Mouse (Mus musculus): ENCODE measurements around the gene Trpc2. TPM values are rescaled to one million over a fixed set of nuclear protein-coding genes. Genes with fewer than 3 reads are reported as not detected.

The Trpc2 gene
- 1.0 and 1.4 TPM in 2 replicates for polyA plus RNA-seq (2012)

GRCm38 (mm10) chr7:102082816-102083215 is at the start of gene Trpc2:
TSS of gene Trpc2 (plus strand) at chr7:102083116.

DNA sequence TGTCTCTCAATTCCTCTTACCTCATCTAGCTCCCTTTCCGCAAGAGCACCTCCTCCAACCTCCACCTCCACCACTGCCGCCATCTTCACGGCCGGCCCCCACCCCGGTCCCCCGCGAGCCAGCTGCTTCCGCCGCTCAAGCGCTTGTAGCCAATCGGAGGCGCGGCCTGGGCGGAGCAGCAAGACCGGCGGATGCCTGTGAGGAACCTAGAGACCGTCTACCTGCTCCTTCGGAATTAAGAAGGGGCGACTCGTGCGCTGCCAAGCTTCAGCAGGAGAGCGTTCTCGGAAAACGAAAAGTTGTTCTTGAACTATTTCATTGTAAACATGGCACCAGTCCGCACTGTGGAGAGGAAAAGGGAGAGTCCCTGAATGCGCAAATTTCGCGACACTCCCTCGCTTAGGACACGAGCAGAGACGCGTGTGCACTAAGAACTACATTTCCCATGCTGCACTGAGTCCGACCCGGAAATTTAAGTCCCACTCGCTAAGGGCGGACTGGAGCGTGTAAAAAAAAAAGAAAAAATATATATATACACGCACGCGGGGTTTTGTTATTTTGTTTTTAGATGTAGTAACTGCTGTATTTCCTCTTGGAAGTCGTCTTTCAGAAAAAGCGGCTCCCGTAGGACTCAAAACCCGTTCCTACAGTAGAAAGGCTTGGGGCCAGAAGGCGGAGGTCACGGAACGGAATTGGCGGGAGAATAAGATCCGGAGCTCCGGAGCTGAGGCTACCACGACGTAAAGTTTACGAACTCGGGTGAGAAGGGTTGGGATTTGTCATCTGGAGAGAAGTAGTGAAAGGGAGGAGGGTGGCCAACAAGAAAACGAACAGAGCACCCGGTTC is 17.6 kb upstream of the Trpc2 start, which contains the start of the genes Rnf121, Xndc1 and Xntrpc:
TSS of gene Rnf121 (minus strand) at position 424 of the 846 bp plus-strand sequence.
TSS of gene Xndc1 (plus strand) at position 466 of the 846 bp plus-strand sequence.
TSS of gene Xntrpc (plus strand) at position 668 of the 846 bp plus-strand sequence.

GRCm38 (mm10) chr7:102101487-102101886 is 18.6 kb downstream of the Trpc2 start, which contains the start of gene Art1:
TSS of gene Art1 (plus strand) at chr7:102101743.

GRCm38 (mm10) chr7:102109171-102109570 is 26.3 kb downstream of the Trpc2 start, which contains the start of gene Art5:
TSS of gene Art5 (minus strand) at chr7:102109489.

DNA sequence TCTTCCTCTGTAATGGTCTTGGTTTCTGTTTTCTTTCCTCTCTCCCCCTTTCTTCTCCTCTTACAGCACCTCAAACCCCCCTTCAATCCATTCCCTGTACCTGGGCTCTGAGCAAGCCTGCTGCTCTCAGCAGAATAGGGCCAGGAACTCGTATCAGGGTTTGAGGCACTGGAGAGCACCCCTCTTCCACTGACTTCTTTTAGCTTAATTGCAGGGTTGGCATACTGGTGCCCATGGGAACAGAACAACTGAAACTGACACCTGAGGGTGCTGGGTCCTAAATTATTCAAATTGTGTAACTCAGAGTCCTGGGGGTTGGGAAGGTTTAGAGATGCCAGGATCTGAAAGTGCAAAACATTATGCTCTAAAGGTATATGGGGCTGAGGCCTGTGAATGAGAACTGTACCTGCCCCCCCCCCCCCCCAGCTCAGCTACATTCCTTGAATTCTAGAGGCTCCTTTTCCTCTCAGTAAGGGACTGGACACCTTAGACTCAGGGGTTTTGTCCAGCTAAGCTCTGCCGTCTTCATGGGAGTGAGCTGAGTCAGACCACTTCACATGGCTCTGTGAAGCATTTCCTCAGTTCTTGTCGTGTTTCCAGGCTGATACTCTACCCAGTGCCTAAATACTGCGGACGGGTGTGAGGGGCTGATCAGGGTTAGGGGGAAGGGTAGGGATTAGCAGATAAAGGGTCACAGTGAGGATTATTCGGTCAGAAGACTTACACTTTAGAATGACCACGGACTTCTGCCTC is 33.8 kb downstream of the Trpc2 start, which contains the start of gene Chrna10:
TSS of gene Chrna10 (minus strand) at position 250 of the 753 bp plus-strand sequence.

Other genes starting within 250 kb of the Trpc2 start
- 11.8 and 13.7 TPM in 2 replicates for gene Inppl1, start 244.9 kb upstream of the Trpc2 start, polyA plus RNA-seq (2012)
- not detected in 2 replicates for gene Folr2, start 225.9 kb upstream of the Trpc2 start, polyA plus RNA-seq (2012)
- 18.9 and 25.1 TPM in 2 replicates for gene Anapc15, start 219.4 kb upstream of the Trpc2 start, polyA plus RNA-seq (2012)
- gene Folr1, start 212.3 kb upstream of the Trpc2 start, polyA plus RNA-seq (2012), result 0.10 and 0.11 TPM in 2 replicates
- 98.1 and 126 TPM in 2 replicates for gene Lamtor1, start 177.2 kb upstream of the Trpc2 start, polyA plus RNA-seq (2012)
- 0.03 and 0.08 TPM in 2 replicates for gene Tomt, start 176.8 kb upstream of the Trpc2 start, polyA plus RNA-seq (2012)
- gene Lrrc51, start 149.2 kb upstream of the Trpc2 start, polyA plus RNA-seq (2012), result 0.22 TPM in 1 of 2 replicates, not detected in the other
- 131 and 170 TPM in 2 replicates for gene Numa1, start 149.0 kb upstream of the Trpc2 start, polyA plus RNA-seq (2012)
- gene Il18bp, start 64.4 kb upstream of the Trpc2 start, polyA plus RNA-seq (2012), result 7.0 and 11.9 TPM in 2 replicates
- gene Rnf121, start 17.6 kb upstream of the Trpc2 start, polyA plus RNA-seq (2012), result 3.2 and 3.7 TPM in 2 replicates
- 18.2 and 25.0 TPM in 2 replicates for gene Xndc1, start 17.6 kb upstream of the Trpc2 start, polyA plus RNA-seq (2012)
- gene Xntrpc, start 17.4 kb upstream of the Trpc2 start, polyA plus RNA-seq (2012), result 0.90 and 1.6 TPM in 2 replicates
- 0.04 TPM in 1 of 2 replicates, not detected in the other for gene Art1, start 18.6 kb downstream of the Trpc2 start, polyA plus RNA-seq (2012)
- 0.36 and 0.67 TPM in 2 replicates for gene Art5, start 26.4 kb downstream of the Trpc2 start, polyA plus RNA-seq (2012)
- 0.06 TPM in 1 of 2 replicates, not detected in the other for gene Chrna10, start 33.7 kb downstream of the Trpc2 start, polyA plus RNA-seq (2012)
- 6.3 and 6.6 TPM in 2 replicates for gene Nup98, start 127.1 kb downstream of the Trpc2 start, polyA plus RNA-seq (2012)
- gene Pgap2, start 127.1 kb downstream of the Trpc2 start, polyA plus RNA-seq (2012), result 36.3 and 45.3 TPM in 2 replicates
- gene Rhog, start 172.9 kb downstream of the Trpc2 start, polyA plus RNA-seq (2012), result 163 and 199 TPM in 2 replicates
- 47.6 and 63.0 TPM in 2 replicates for gene Stim1, start 184.7 kb downstream of the Trpc2 start, polyA plus RNA-seq (2012)